Mouse (Mus musculus) hindbrain, embryonic 10.5 days (tissue): Measurements from ENCODE around the gene Gm17018. TPM values are rescaled to one million over a fixed set of nuclear protein-coding genes. Genes with fewer than 3 reads are reported as not detected.

Experiments used
- DNase-seq: peaks from one replicate; pipeline ENCODE4 v3.0.0-alpha.2; 2017; ENCODE audit warnings: low spot score
- H3K27ac ChIP-seq: fragments of 300-500 bp; sonication (generic); 2 replicates; pipeline ENCODE4 v1.5.1; 2016; ENCODE audit warnings: mild to moderate bottlenecking, moderate library complexity
- H3K27me3 ChIP-seq: fragments of 300-500 bp; sonication (generic); 2 replicates; pipeline ENCODE4 v1.6.1; 2016; ENCODE audit warnings: mild to moderate bottlenecking; ENCODE audit not compliant: poor library complexity, insufficient read depth, severe bottlenecking
- H3K36me3 ChIP-seq: fragments of 300-500 bp; sonication (generic); 2 replicates; pipeline ENCODE4 v1.6.1; 2016; ENCODE audit warnings: mild to moderate bottlenecking, moderate library complexity
- H3K4me1 ChIP-seq: fragments of 300-500 bp; sonication (generic); replicated peaks from 2 replicates; pipeline ENCODE4 v1.6.1; 2016; ENCODE audit warnings: mild to moderate bottlenecking
- H3K4me3 ChIP-seq: fragments of 300-500 bp; sonication (generic); 2 replicates; pipeline ENCODE4 v1.5.1; 2016; ENCODE audit warnings: mild to moderate bottlenecking, moderate library complexity
- H3K9me3 ChIP-seq: fragments of 300-500 bp; sonication (generic); 2 replicates; pipeline ENCODE4 v1.6.1; 2016; ENCODE audit warnings: mild to moderate bottlenecking, moderate library complexity
- WGBS: fragments of 180-500 bp; shearing (Covaris S2); methylation state at CpG from one replicate; pipeline ENCODE4 v1.1.7; 2016; 5-methylcytosine and 5-hydroxymethylcytosine counted together
- polyA plus RNA-seq: library from polyadenylated mRNA; unstranded; fragments of >200 nt; fragmentation: Nextera tagmentation; extraction: Ambion mirVana; gene quantifications from 2 replicates; pipeline ENCODE4 v1.2.1, GENCODE M21; 2016

Gm17018 gene
- 48.8 and 62.1 TPM in 2 replicates for polyA plus RNA-seq

DNA sequence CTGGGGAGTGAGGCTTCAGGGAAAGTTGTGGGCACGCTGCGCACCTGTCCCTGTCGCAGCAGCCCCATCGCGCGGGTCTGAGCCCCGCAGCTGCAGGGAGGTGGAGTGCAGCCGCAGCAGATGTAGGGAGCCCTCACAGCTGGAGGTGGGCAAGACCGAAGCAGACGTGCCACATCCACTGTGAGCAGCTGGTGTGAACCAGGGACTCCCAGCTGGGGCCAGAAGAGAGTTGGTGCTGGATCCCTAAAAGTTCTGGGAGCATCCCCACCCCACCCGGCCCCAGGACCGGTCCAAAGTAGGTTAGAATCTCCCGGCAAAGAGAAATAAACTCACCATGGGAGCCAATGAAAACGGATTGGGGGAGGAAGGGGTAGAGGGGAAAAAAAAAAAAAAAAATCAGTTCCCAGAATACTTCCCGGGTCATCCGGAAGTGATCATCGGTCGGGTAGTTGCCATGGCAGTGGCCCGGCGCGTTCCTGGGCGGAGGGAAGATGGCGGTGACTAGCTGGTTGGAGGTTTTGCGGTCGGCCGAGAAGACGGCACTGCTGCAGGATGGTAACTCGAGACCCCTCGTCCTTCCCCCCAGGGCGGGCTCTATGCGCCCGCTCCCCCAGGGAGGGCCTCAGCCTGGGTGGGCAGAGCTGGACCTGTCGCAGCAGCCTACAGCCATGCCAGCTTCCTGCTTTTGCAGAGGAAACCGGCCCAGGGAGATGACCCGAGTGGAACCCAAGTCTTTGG lies at the start of gene Gm17018, which contains the start of gene Poll:
Gene Gm17018, plus strand, starts transcription at position 463 of the 738 bp plus-strand sequence.
Gene Poll, minus strand, starts transcription at position 379 of the 738 bp plus-strand sequence.
- peaks cover 25% of the 10 kb centered on the region for H3K4me1 ChIP-seq
- H3K4me3 ChIP-seq, result peak within 1 kb of the TSS; percentile 79
- WGBS, result under 1% methylated on average over 35 of the region's 35 CpGs
- H3K27me3 ChIP-seq, result peaks cover 23% of the 10 kb centered on the region
- peak within 1 kb of the TSS; percentile 94 for H3K27ac ChIP-seq
- H3K9me3 ChIP-seq, result no peaks in the 10 kb centered on the region
- peak; percentile 88 for DNase-seq
- peaks cover 30% of the 10 kb centered on the region for H3K36me3 ChIP-seq

DNA sequence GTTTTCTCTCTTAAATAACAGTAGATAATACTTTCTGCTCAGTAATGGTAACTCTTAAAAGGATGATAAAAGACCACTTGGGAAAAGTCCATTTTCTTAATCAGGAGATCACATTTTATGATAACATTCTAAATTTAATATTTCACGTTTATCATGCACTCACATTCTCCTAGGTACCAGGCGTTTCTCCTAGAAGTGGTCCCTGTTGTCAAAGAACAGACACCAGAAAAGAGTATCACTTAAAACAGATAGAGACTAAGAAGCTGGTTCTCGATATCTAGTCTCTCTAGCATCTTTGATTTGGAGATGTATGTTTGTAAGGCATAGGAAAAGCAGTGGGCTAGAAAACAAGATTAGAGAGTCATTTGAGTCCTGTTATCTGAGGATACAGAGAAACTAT lies 49.7 kb upstream of the Gm17018 start:
- H3K4me3 ChIP-seq, result no peak overlapping the region
- H3K4me1 ChIP-seq, result no peaks in the 10 kb centered on the region
- WGBS, result 89% methylated on average over 3 of the region's 3 CpGs

DNA sequence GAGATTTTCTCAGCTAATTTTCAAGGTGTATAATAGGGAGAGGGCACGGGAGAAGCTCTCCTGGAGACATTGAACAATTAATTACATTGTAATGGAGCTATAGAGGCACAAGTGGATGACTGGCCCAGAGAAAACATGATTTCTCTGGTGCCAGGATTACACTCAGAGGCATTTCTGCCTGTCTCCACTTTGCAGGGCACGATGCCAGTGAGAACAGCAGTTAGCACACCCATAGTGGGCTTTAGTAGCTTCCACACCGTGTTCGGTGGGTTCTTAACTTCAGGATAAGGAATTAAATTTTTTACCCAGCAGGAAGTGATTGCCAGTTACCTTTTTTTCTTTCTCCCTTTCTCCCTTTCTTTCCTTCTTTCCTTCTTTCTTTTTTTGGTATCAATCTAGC lies 49.0 kb upstream of the Gm17018 start:
- 84% methylated on average over 4 of the region's 4 CpGs for WGBS
- Histone ChIP-seq H3K4me3 (no peak overlapping the region), H3K36me3 (peaks cover 44% of the 10 kb centered on the region), H3K27me3 (no peaks in the 10 kb centered on the region), H3K4me1 (no peaks in the 10 kb centered on the region), H3K27ac (no peak overlapping the region), H3K9me3 (no peaks in the 10 kb centered on the region)
- DNase-seq, result no peak

More for the DNA sequence above, 49.7 kb upstream of the Gm17018 start:
- no peak overlapping the region for H3K27ac ChIP-seq
- H3K27me3 ChIP-seq, result no peaks in the 10 kb centered on the region
- peaks cover 37% of the 10 kb centered on the region for H3K36me3 ChIP-seq
- no peak for DNase-seq
- no peaks in the 10 kb centered on the region for H3K9me3 ChIP-seq

DNA sequence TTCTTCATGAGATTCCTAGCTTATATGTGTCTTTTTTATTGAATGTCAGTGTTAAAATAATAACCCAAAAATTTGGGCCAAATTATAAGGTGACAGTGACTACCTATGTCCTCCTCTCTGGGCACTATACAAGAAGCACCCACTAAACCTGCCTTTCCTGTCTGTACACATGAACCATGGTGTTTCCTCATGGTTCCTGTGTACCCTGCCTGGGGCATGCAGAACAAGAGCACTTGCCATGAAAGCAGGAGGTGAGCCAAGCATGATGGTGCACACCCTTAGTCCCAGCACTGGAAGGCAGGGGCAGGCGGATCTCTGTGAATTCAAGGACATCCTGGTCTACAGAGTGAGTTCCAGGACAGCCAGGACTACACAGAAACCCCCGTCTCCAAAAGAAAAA lies 45.1 kb upstream of the Gm17018 start:
- no peaks in the 10 kb centered on the region for H3K4me1 ChIP-seq
- H3K9me3 ChIP-seq, result no peaks in the 10 kb centered on the region
- 86% methylated on average over 2 of the region's 2 CpGs for WGBS
- peaks cover 74% of the 10 kb centered on the region for H3K36me3 ChIP-seq
- no peak for DNase-seq
- no peak overlapping the region for H3K4me3 ChIP-seq
- H3K27ac ChIP-seq, result no peak overlapping the region
- no peaks in the 10 kb centered on the region for H3K27me3 ChIP-seq

DNA sequence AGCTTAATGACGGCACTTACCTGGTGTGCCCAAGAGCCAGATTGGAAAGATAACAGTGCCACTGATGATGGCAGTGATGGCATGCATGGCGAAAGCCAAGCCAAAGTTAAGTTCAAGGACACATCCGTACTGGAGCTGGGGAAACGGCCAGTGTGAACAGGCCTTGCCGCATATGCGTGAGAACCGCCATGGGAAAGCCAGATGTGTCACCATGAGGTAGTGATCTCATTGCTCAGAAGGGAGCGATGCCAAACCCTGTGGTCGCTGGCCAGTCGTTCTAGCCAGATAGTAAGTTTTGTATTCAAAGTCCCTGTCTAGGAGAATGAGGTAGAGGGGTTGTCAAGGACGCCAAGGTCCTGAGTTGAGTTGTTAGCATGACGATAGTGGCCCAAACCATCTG lies 44.2 kb upstream of the Gm17018 start:
- no peak overlapping the region for H3K27ac ChIP-seq
- 95% methylated on average over 12 of the region's 12 CpGs for WGBS
- H3K4me3 ChIP-seq, result no peak overlapping the region
- DNase-seq, result no peak
- no peaks in the 10 kb centered on the region for H3K27me3 ChIP-seq
- no peaks in the 10 kb centered on the region for H3K9me3 ChIP-seq
- H3K36me3 ChIP-seq, result peaks cover 83% of the 10 kb centered on the region
- no peaks in the 10 kb centered on the region for H3K4me1 ChIP-seq

DNA sequence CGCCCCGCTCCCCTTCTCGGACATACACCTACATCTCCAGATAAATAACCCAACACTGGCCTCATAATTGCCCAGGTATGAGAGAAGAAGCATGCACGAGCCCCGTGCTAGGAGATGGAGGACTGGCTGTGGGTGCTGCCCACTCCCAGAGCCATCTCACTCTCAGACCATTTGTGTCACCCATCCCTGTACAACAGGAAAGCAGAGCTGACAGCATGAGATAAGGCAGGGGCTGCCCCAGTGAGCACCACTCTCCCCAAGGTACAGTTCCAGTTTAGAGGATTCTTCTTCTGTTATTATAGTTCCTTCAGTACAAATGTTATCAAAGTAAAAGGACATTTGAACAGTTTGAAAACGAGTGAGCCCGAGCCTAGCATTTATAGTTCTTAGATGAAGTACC lies 33.0 kb upstream of the Gm17018 start:
- H3K4me1 ChIP-seq, result no peaks in the 10 kb centered on the region
- no peak overlapping the region for H3K27ac ChIP-seq
- no peaks in the 10 kb centered on the region for H3K9me3 ChIP-seq
- H3K4me3 ChIP-seq, result no peak overlapping the region
- DNase-seq, result no peak
- H3K36me3 ChIP-seq, result peaks cover 69% of the 10 kb centered on the region
- WGBS, result 92% methylated on average over 7 of the region's 7 CpGs
- 0 out of 2 replicates have a peak, but pooled peaks cover 5% of the 10 kb centered on the region for H3K27me3 ChIP-seq

DNA sequence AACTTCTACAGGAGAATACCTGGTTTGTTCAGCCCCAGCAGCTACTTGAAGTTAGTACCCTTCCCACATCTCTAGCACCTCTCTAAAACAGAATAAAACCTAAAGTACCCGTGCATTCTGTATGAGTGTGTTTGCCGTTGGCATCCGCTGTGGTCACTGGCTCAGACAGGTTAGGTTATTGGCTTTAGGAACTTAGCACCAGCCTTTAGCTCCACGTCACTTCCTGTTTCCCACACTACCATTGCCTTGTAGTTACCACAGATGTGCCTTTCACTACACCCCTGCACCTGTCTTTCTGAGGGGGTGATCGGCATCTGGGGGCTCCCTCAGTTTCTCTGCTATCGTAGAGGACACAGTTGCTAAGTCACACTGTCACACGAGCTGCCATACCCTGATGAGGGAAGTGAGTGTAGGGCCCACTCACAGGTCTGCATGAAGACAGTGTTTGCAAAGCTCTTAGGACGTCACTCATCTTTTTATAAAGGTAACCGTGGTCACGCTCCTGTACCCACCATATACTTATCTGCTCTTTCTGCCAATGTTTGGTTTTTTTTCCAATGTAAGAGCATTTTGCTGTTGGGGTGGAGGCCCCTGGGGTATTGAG lies 32.4 kb upstream of the Gm17018 start:
- no peak overlapping the region for H3K4me3 ChIP-seq
- H3K27me3 ChIP-seq, result peaks cover 5% of the 10 kb centered on the region; the same call in 1 of the 2 replicates
- DNase-seq, result no peak
- H3K36me3 ChIP-seq, result peaks cover 64% of the 10 kb centered on the region
- H3K27ac ChIP-seq, result no peak overlapping the region
- WGBS, result 93% methylated on average over 10 of the region's 10 CpGs
- no peaks in the 10 kb centered on the region for H3K4me1 ChIP-seq
- H3K9me3 ChIP-seq, result no peaks in the 10 kb centered on the region

DNA sequence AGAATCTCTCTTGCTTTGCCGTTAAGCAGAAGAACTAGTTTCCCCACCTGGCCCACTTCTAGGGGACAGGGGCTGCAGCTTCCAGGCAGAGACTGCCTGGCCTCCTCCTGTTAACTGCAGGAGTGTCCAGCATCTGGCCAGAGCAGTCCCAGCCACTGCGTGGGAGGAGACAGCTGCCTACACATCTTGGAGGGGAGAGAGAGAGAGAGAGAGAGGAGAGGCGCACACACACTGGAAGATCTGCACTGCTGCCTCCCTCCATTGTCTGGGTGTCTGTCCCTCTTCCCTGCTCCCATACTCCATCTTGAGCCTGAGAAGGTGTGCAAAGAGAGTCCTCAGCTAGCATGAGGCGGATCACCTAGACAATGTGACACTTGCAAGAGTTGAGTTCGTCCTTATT lies 31.1 kb upstream of the Gm17018 start:
- WGBS, result 87% methylated on average over 5 of the region's 5 CpGs

DNA sequence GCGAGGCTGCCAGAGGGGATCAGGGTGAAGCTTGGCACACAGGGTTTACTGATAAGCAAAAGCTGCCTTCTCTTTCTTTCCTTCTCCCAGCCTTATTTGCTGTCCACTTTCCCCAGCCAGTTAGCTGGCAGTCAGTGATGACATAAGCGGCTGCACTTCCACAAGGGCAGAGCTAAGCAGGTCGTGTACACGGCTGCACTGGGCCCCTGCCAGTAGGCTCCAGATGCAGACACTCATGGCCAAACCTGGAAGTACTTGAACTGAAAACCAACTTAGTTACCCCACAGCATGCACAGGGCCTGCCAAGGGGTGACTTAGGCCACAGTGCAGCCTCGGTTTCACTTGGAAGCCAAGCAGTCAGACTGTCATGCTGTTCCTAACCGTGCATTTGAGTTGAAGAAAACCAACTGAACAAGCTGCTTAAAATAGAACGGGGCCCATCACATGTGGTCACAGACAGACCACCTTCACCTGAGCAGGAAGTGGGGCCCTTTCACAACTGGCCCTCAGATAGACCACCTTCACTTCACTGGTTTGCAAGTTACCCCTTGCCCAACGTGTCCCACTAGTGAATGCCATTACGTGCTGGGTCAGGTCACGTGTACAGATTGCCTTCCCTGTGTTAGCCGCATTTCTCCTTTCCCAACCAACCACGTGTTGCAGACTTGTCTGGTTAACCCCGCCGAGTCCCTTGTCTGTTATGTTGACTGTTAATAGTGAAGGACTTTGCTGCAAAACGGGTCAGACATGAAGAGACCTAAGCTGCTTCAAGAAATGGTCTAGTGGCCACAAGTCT lies 30.0 kb upstream of the Gm17018 start:
- H3K4me1 ChIP-seq, result peaks cover 9% of the 10 kb centered on the region
- no peaks in the 10 kb centered on the region for H3K9me3 ChIP-seq
- H3K27ac ChIP-seq, result no peak overlapping the region
- peaks cover 45% of the 10 kb centered on the region for H3K36me3 ChIP-seq
- no peak overlapping the region for H3K4me3 ChIP-seq
- DNase-seq, result no peak
- peaks cover 8% of the 10 kb centered on the region for H3K27me3 ChIP-seq
- 88% methylated on average over 15 of the region's 15 CpGs for WGBS

More for the DNA sequence above, 31.1 kb upstream of the Gm17018 start:
- H3K27me3 ChIP-seq, result peaks cover 5% of the 10 kb centered on the region; the same call in 1 of the 2 replicates
- H3K27ac ChIP-seq, result no peak overlapping the region
- DNase-seq, result no peak
- H3K4me3 ChIP-seq, result no peak overlapping the region
- H3K4me1 ChIP-seq, result peaks cover 2% of the 10 kb centered on the region
- H3K9me3 ChIP-seq, result no peaks in the 10 kb centered on the region
- peaks cover 53% of the 10 kb centered on the region for H3K36me3 ChIP-seq

DNA sequence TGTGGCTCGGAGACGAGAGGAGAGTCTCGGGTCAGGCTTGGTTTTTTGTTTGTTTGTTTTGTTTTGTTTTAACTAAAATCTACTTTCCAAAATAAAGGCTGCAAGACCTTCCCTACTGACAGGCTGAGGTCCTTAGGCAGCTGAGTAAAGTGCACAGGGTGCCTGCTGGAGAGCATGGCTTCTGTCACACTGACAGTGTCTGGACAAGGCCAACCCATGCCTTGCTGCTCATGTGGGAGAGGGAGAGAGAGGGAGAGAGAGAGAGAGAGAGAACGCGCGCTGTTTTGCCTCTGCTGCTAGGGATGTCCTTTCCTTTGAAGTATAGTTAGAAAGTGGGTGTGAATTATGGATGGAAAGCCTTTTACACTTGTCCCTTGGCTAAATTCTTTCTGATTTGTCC lies 28.9 kb upstream of the Gm17018 start:
- 68% methylated on average over 6 of the region's 6 CpGs for WGBS
- peaks cover 15% of the 10 kb centered on the region for H3K4me1 ChIP-seq
- no peak overlapping the region for H3K4me3 ChIP-seq
- H3K36me3 ChIP-seq, result peaks cover 44% of the 10 kb centered on the region
- H3K27me3 ChIP-seq, result peaks cover 19% of the 10 kb centered on the region
- no peak overlapping the region for H3K27ac ChIP-seq
- DNase-seq, result no peak
- no peaks in the 10 kb centered on the region for H3K9me3 ChIP-seq

DNA sequence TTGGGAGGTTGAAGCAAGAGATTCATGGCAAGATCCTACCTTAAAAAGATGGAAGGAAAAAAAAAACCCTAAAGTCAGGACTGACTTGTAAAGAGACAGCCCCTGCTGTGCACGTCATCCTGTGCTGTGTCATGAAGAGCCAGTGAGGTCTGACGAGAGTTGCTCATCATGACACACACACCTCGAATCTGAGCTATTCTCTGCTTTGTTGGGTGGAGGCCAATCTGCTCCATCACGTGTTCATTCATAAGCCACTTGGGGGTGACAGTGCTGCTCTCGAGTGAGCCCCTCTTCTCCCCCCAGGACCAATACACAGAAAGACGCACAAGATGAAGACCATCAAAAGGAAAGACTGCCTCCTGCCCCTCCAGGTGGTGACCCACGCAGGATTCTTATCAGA lies 26.8 kb upstream of the Gm17018 start:
- H3K4me3 ChIP-seq, result no peak overlapping the region

DNA sequence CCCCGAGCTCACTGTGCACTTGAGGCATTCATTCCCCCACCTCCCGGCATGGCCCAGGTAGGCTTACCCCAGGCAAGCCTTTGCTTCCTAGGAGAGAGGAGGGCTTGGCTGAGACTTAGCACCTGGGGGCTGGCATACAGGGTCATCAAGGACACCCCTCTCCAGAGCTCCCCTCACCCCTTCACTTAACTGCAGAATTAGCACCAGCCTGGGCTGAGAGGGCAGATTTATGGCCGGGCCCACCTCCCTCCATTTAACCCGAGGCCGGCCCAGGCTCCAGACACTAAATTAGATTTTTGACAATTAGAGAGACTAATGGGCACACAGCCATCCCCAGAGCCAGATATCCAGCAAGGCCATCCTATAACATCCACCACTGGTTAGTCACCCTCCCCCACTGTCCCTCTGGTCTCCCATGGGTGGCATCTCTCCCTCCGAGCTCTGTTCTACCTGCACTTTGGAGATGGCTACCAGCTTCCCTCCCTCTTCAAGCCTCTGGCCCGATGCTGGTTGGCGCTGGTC lies 25.1 kb upstream of the Gm17018 start:
- Histone ChIP-seq H3K4me1 (peaks cover 15% of the 10 kb centered on the region), H3K9me3 (no peaks in the 10 kb centered on the region), H3K27ac (no peak overlapping the region), H3K27me3 (peaks cover 49% of the 10 kb centered on the region), H3K36me3 (peaks cover 7% of the 10 kb centered on the region), H3K4me3 (no peak overlapping the region)
- 81% methylated on average over 8 of the region's 8 CpGs for WGBS
- DNase-seq, result no peak

More for the DNA sequence above, 26.8 kb upstream of the Gm17018 start:
- no peaks in the 10 kb centered on the region for H3K9me3 ChIP-seq
- 73% methylated on average over 7 of the region's 7 CpGs for WGBS
- peaks cover 24% of the 10 kb centered on the region for H3K36me3 ChIP-seq
- H3K27me3 ChIP-seq, result peaks cover 33% of the 10 kb centered on the region
- H3K27ac ChIP-seq, result no peak overlapping the region
- DNase-seq, result no peak
- peaks cover 15% of the 10 kb centered on the region for H3K4me1 ChIP-seq
